Mouse (Mus musculus) right cerebral cortex, adult 2 months (tissue): ENCODE measurements around the gene Calm2.

Source experiments
- DNase-seq, 2 experiments: peaks; one replicate each; pipeline ENCODE4 v3.0.0; 2021 to 2022; ENCODE audit warnings: low spot score in 2 of 2

Gene Calm2

GRCm38 (mm10) chr17:87397088-87397487 is 49.6 kb downstream of the Calm2 start:
- DNase-seq: no peak

GRCm38 (mm10) chr17:87391242-87391641 is 55.5 kb downstream of the Calm2 start:
- DNase-seq: peak in 1 of 2 experiments; percentile 48

- no peak for DNase-seq
Observed at GRCm38 (mm10) chr17:87387068-87387467, 59.7 kb downstream of the Calm2 start.

- DNase-seq: no peak
Observed at GRCm38 (mm10) chr17:87385835-87386234, 60.9 kb downstream of the Calm2 start.
